9 mouse cellular contexts compared by ENCODE assay signal in genomic region chr9:21630673-21631072, GRCm38 (mm10). TPM values are rescaled to one million over a fixed set of nuclear protein-coding genes. Genes with fewer than 3 reads are reported as not detected.
A peak's percentile ranks its signal among the peaks of the same experiment; 100 is the strongest.
DNase-seq lines count a peak whose midpoint lies in the region; ATAC-seq and TF ChIP-seq lines count a peak whose summit lies in the region.
"Had no signal": no experiment of that assay in that cellular context is flagged by ENCODE, and none has a peak within 500 bp of the region (broad histone marks: within the 10 kb centered on the region; RNA-seq: fewer than 3 reads in every experiment).

No protein-coding gene starts in this region.

- H3K4me2 ChIP-seq in forebrain, embryonic 14.5 days (ENCODE audit: low read length): no peak overlapping the region
- no peak overlapping the region for H3K4me2 ChIP-seq in forebrain, embryonic 12.5 days
- no peak overlapping the region for H3K4me2 ChIP-seq in kidney, postnatal 0 days (ENCODE audit: low read length)
- H3K4me2 ChIP-seq: midbrain, embryonic 12.5 days had no signal

- peak; percentile 49 for DNase-seq in forebrain, embryonic 14.5 days (ENCODE audit: low spot score)
- DNase-seq in right cerebral cortex, adult 18-20 months: peak; percentile 55
- no peak for DNase-seq in right cerebral cortex, postnatal 25 days
- DNase-seq in cerebellum, postnatal 25 days: peak; percentile 60 to 79
- DNase-seq in kidney, postnatal 0 days (ENCODE audit: low spot score): peak; percentile 77
- peak; percentile 65 for DNase-seq in thymus, postnatal 25 days

- no peaks in the 10 kb centered on the region for H3K9me3 ChIP-seq in forebrain, embryonic 14.5 days (replicated peaks; ENCODE audit: control insufficient read depth, low read length)
- H3K9me3 ChIP-seq in forebrain, embryonic 12.5 days: no peaks in the 10 kb centered on the region
- no peaks in the 10 kb centered on the region for H3K9me3 ChIP-seq in kidney, postnatal 0 days (replicated peaks; ENCODE audit: low read length)
- H3K9me3 ChIP-seq: midbrain, embryonic 12.5 days had no signal

- 81% methylated on average over 3 of the region's 3 CpGs for WGBS in forebrain, embryonic 14.5 days
- WGBS in forebrain, embryonic 12.5 days: 90% methylated on average over 3 of the region's 3 CpGs
- WGBS in kidney, postnatal 0 days: 66% methylated on average over 3 of the region's 3 CpGs

- H3K27me3 ChIP-seq in forebrain, embryonic 14.5 days (replicated peaks; ENCODE audit: control insufficient read depth, insufficient read depth, low read length): no peaks in the 10 kb centered on the region
- H3K27me3 ChIP-seq in forebrain, embryonic 12.5 days: no peaks in the 10 kb centered on the region
- H3K27me3 ChIP-seq in kidney, postnatal 0 days (ENCODE audit: insufficient read depth, low read length): no peaks in the 10 kb centered on the region
- H3K27me3 ChIP-seq: midbrain, embryonic 12.5 days had no signal

- peak; percentile 77 for TF ChIP-seq CTCF in kidney, postnatal 0 days (IDR thresholded peaks at IDR 0.05; ENCODE audit: low read depth)

- no peak overlapping the region for H3K27ac ChIP-seq in forebrain, embryonic 14.5 days (ENCODE audit: low read depth, low read length)
- no peak overlapping the region for H3K27ac ChIP-seq in forebrain, embryonic 12.5 days
- H3K27ac ChIP-seq in kidney, postnatal 0 days: no peak overlapping the region
- H3K27ac ChIP-seq: midbrain, embryonic 12.5 days had no signal

- no peak overlapping the region for H3K4me3 ChIP-seq in forebrain, embryonic 14.5 days (ENCODE audit: low read depth, low read length)
- no peak overlapping the region for H3K4me3 ChIP-seq in forebrain, embryonic 12.5 days (replicated peaks)
- no peak overlapping the region for H3K4me3 ChIP-seq in kidney, postnatal 0 days (replicated peaks; ENCODE audit: low read depth, low read length)
- H3K4me3 ChIP-seq: midbrain, embryonic 12.5 days had no signal

- H3K9ac ChIP-seq in forebrain, embryonic 14.5 days (ENCODE audit: low read length): no peak overlapping the region
- H3K9ac ChIP-seq in forebrain, embryonic 12.5 days: no peak overlapping the region
- no peak overlapping the region for H3K9ac ChIP-seq in kidney, postnatal 0 days (ENCODE audit: low read depth, low read length)
- H3K9ac ChIP-seq: midbrain, embryonic 12.5 days had no signal

- H3K36me3 ChIP-seq in forebrain, embryonic 14.5 days (ENCODE audit: control insufficient read depth, insufficient read depth, low read length): peaks cover 39% of the 10 kb centered on the region
- H3K36me3 ChIP-seq in forebrain, embryonic 12.5 days (replicated peaks): peaks cover 32% of the 10 kb centered on the region
- H3K36me3 ChIP-seq in kidney, postnatal 0 days (ENCODE audit: insufficient read depth, low read length): peaks cover 14% of the 10 kb centered on the region

- peaks cover 6% of the 10 kb centered on the region; the same call in 1 of the 2 replicates for H3K4me1 ChIP-seq in forebrain, embryonic 14.5 days (ENCODE audit: control insufficient read depth, insufficient read depth, low read length)
- H3K4me1 ChIP-seq in forebrain, embryonic 12.5 days: no peaks in the 10 kb centered on the region
- no peaks in the 10 kb centered on the region for H3K4me1 ChIP-seq in kidney, postnatal 0 days (replicated peaks; ENCODE audit: insufficient read depth, low read length)
- H3K4me1 ChIP-seq: midbrain, embryonic 12.5 days had no signal

- no peak for ATAC-seq in forebrain, embryonic 14.5 days
- ATAC-seq in forebrain, embryonic 12.5 days (ENCODE audit: low FRiP score): no peak
- ATAC-seq in kidney, postnatal 0 days (replicated peaks; ENCODE audit: low FRiP score, low read depth): no peak
- peak; percentile 85 for ATAC-seq in megakaryocyte progenitor cell, adult 5-6 weeks (replicated peaks; ENCODE audit: poor library complexity)

RNA-seq across cellular contexts. Expression of gene Smarca4, which starts 14.7 kb away (rescaled TPM):
- 128 and 153 TPM in 2 replicates for polyA plus RNA-seq in forebrain, embryonic 14.5 days (2014; fragmentation: Nextera tagmentation; extraction: Ambion mirVana)
- 184 and 203 TPM in 2 replicates for polyA plus RNA-seq in forebrain, embryonic 12.5 days (2016; fragmentation: Nextera tagmentation; extraction: Ambion mirVana)
- polyA plus RNA-seq in kidney, postnatal 0 days (2015; fragmentation: Nextera tagmentation; extraction: Ambion mirVana): 41.7 and 46.0 TPM in 2 replicates
- total RNA-seq in megakaryocyte progenitor cell, adult 5-6 weeks (2015): 58.8 and 63.2 TPM in 2 replicates
- 64.0 and 71.1 TPM in 2 replicates for total RNA-seq in megakaryocyte progenitor cell, adult 5-6 weeks (2017)

RNA-seq across cellular contexts. Expression of gene Yipf2, which starts 38.0 kb away (rescaled TPM):
- 16.9 and 18.2 TPM in 2 replicates for polyA plus RNA-seq in forebrain, embryonic 14.5 days (2014; fragmentation: Nextera tagmentation; extraction: Ambion mirVana)
- polyA plus RNA-seq in forebrain, embryonic 12.5 days (2016; fragmentation: Nextera tagmentation; extraction: Ambion mirVana): 17.3 TPM in 2 replicates
- polyA plus RNA-seq in kidney, postnatal 0 days (2015; fragmentation: Nextera tagmentation; extraction: Ambion mirVana): 30.2 and 31.6 TPM in 2 replicates
- total RNA-seq in megakaryocyte progenitor cell, adult 5-6 weeks (2015): 5.3 and 6.6 TPM in 2 replicates
- total RNA-seq in megakaryocyte progenitor cell, adult 5-6 weeks (2017): 15.5 and 19.0 TPM in 2 replicates

RNA-seq across cellular contexts. Expression of gene Timm29, which starts 38.2 kb away (rescaled TPM):
- 67.3 and 68.4 TPM in 2 replicates for polyA plus RNA-seq in forebrain, embryonic 14.5 days (2014; fragmentation: Nextera tagmentation; extraction: Ambion mirVana)
- polyA plus RNA-seq in forebrain, embryonic 12.5 days (2016; fragmentation: Nextera tagmentation; extraction: Ambion mirVana): 54.5 and 55.9 TPM in 2 replicates
- polyA plus RNA-seq in kidney, postnatal 0 days (2015; fragmentation: Nextera tagmentation; extraction: Ambion mirVana): 28.1 and 29.2 TPM in 2 replicates
- total RNA-seq in megakaryocyte progenitor cell, adult 5-6 weeks (2015): 43.8 and 44.9 TPM in 2 replicates
- total RNA-seq in megakaryocyte progenitor cell, adult 5-6 weeks (2017): 52.1 and 63.7 TPM in 2 replicates
